Mouse (Mus musculus) CH12.LX (cell line): ENCODE data around the gene Ifit1bl1. TPM values are rescaled to one million over a fixed set of nuclear protein-coding genes. Genes with fewer than 3 reads are reported as not detected.
"Not testable (repeated sequence)": the region's sequence is repeated elsewhere in the genome, so short reads cannot be mapped to it uniquely, and the experiment has no call there.

Source experiments
- DNase-seq: peaks from one replicate; pipeline ENCODE4 v3.0.0-alpha.2; 2013; ENCODE audit errors: extremely low read depth
- H3K27ac ChIP-seq: 2 replicates; pipeline ENCODE4 v1.5.1; 2012; ENCODE audit warnings: low read depth, mild to moderate bottlenecking, control low read depth, moderate library complexity; ENCODE audit not compliant: insufficient read depth
- H3K27me3 ChIP-seq: replicated peaks from 2 replicates; pipeline ENCODE3; 2012; ENCODE audit warnings: inconsistent platforms
- H3K36me3 ChIP-seq, 2 experiments: replicated peaks in 1 of 2; 2 replicates each; pipeline versions ENCODE3 to v1.6.1; 2012; ENCODE audit warnings: inconsistent platforms in 1 of 2, low read length in 1 of 2, mild to moderate bottlenecking in 1 of 2, mixed read lengths in 1 of 2, moderate library complexity in 1 of 2; ENCODE audit not compliant: control insufficient read depth in 1 of 2, insufficient read depth in 1 of 2
- H3K4me1 ChIP-seq, 2 experiments: 2 replicates each; pipeline ENCODE4 v1.6.1; 2012; ENCODE audit warnings: inconsistent platforms in 1 of 2, moderate library complexity in 1 of 2; ENCODE audit not compliant: insufficient read depth in 2 of 2, control insufficient read depth in 1 of 2
- H3K4me2 ChIP-seq: 2 replicates; pipeline ENCODE4 v1.6.1; 2012; ENCODE audit warnings: low read depth, mild to moderate bottlenecking, control low read depth; ENCODE audit not compliant: poor library complexity, insufficient read depth, severe bottlenecking
- H3K4me3 ChIP-seq, 3 experiments: fragments of 150-350 bp in 1 of 3; sonication (generic) in 1 of 3; replicated peaks in 1 of 3; 2 replicates each; pipeline versions ENCODE3 to v1.5.1; 2011 to 2012; ENCODE audit warnings: low read depth in 2 of 3, low read length in 2 of 3, mild to moderate bottlenecking in 2 of 3, moderate library complexity in 2 of 3, control low read depth in 1 of 3, improper control_type of control experiment in 1 of 3, inconsistent platforms in 1 of 3, mixed read lengths in 1 of 3; ENCODE audit not compliant: poor library complexity in 1 of 3
- H3K79me2 ChIP-seq: replicated peaks from 2 replicates; pipeline ENCODE4 v1.6.1; 2012; ENCODE audit warnings: mild to moderate bottlenecking, moderate library complexity; ENCODE audit not compliant: control insufficient read depth, poor library complexity, insufficient read depth, severe bottlenecking; ENCODE audit errors: extremely low read depth
- H3K9ac ChIP-seq: 2 replicates; pipeline ENCODE4 v1.6.1; 2012; ENCODE audit warnings: low read depth, mild to moderate bottlenecking, control low read depth, moderate library complexity; ENCODE audit not compliant: insufficient read depth
- H3K9me3 ChIP-seq: replicated peaks from 2 replicates; pipeline ENCODE3; 2012; ENCODE audit warnings: low read length, inconsistent platforms, mixed read lengths
- CHD1 ChIP-seq: IDR thresholded peaks from 2 replicates; pipeline ENCODE4 v1.6.1; 2012; ENCODE audit warnings: low read depth, low read length, improper control_type of control experiment, inconsistent platforms
- CTCF ChIP-seq, 2 experiments: IDR thresholded peaks in 1 of 2; conservative IDR thresholded peaks in 1 of 2; 2 replicates each; pipeline ENCODE4 v1.5.1; 2011 to 2012; ENCODE audit warnings: low read depth in 2 of 2, low read length in 2 of 2, improper control_type of control experiment in 1 of 2, inconsistent platforms in 1 of 2, mild to moderate bottlenecking in 1 of 2, moderate library complexity in 1 of 2
- E2F4 ChIP-seq: IDR thresholded peaks from 2 replicates; pipeline ENCODE4 v1.6.1; 2011; ENCODE audit warnings: low read depth, low read length, improper control_type of control experiment; ENCODE audit not compliant: insufficient replicate concordance
- ETS1 ChIP-seq: conservative IDR thresholded peaks from 2 replicates; pipeline ENCODE4 v1.6.1; 2012; ENCODE audit warnings: low read depth, mild to moderate bottlenecking, inconsistent platforms, low read length, improper control_type of control experiment, moderate library complexity
- IRF4 ChIP-seq: IDR thresholded peaks from 2 replicates; pipeline ENCODE4 v1.6.1; 2014; ENCODE audit warnings: low read depth, mild to moderate bottlenecking, inconsistent platforms, low read length, improper control_type of control experiment
- MAFK ChIP-seq: IDR thresholded peaks from 2 replicates; pipeline ENCODE4 v1.6.1; 2011; ENCODE audit warnings: low read length, improper control_type of control experiment; ENCODE audit not compliant: insufficient replicate concordance
- MEF2A ChIP-seq: IDR thresholded peaks from 2 replicates; pipeline ENCODE4 v1.6.1; 2014; ENCODE audit warnings: low read depth, mild to moderate bottlenecking, inconsistent platforms, low read length, improper control_type of control experiment, borderline replicate concordance
- POLR2AphosphoS2 ChIP-seq: IDR thresholded peaks from 2 replicates; pipeline ENCODE4 v1.6.1; 2011; ENCODE audit warnings: low read depth, low read length, improper control_type of control experiment
- RAD21 ChIP-seq: IDR thresholded peaks from 2 replicates; pipeline ENCODE4 v1.6.1; 2011; ENCODE audit warnings: low read depth, mild to moderate bottlenecking, low read length, improper control_type of control experiment, moderate library complexity
- SIN3A ChIP-seq: IDR thresholded peaks from 2 replicates; pipeline ENCODE4 v1.6.1; 2012; ENCODE audit warnings: low read length, improper control_type of control experiment, inconsistent platforms
- USF2 ChIP-seq: conservative IDR thresholded peaks from 2 replicates; pipeline ENCODE4 v1.6.1; 2011; ENCODE audit warnings: low read depth, low read length, improper control_type of control experiment
- ZC3H11A ChIP-seq: IDR thresholded peaks from 2 replicates; pipeline ENCODE4 v1.6.1; 2012; ENCODE audit warnings: low read depth, mild to moderate bottlenecking, inconsistent platforms, low read length, improper control_type of control experiment
- ZKSCAN1 ChIP-seq: IDR thresholded peaks from 2 replicates; pipeline ENCODE4 v1.6.1; 2012; ENCODE audit warnings: low read depth, inconsistent platforms, low read length, improper control_type of control experiment, borderline replicate concordance
- dilution Hi-C: fragments of 300-500 bp; cut with MboI; formaldehyde crosslinking; loops from 2 replicates; pipeline ENCODE4 v1.14.3; 2020; ENCODE audit warnings: low sequenced_read_pairs; ENCODE audit not compliant: extremely low pct_unique_long_range_greater_than_20kb, extremely low pct_ligation_motif_present
- in situ Hi-C: fragments of 300-500 bp; cut with MboI; formaldehyde crosslinking; loops from 3 replicates; pipeline ENCODE4 v1.14.3; 2019; ENCODE audit warnings: low sequenced_read_pairs, low pct_ligation_motif_present, low pct_unique_long_range_greater_than_20kb, mixed read lengths
- polyA plus RNA-seq: library from polyadenylated mRNA; unstranded; fragments of >175 nt; gene quantifications from 2 replicates; pipeline ENCODE4 v1.2.1, GENCODE M21; 2012; ENCODE audit warnings: low read depth; ENCODE audit not compliant: insufficient read length
- total RNA-seq, 2 experiments: library from RNA; depleted of rRNA; stranded (reverse); fragments of 300-350 nt in 1 of 2; fragments of >200 nt in 1 of 2; gene quantifications; 2 replicates each; pipeline ENCODE4 v1.2.3; 2012 to 2014

Gene Ifit1bl1
- total and polyA plus RNA-seq, 3 experiments: 0.09 to 0.26 TPM; not detected in 1

- in situ Hi-C loops, H3K9ac ChIP-seq, DNase-seq, H3K9me3 ChIP-seq, H3K27me3 ChIP-seq, H3K36me3 ChIP-seq, H3K79me2 ChIP-seq, H3K4me1 ChIP-seq, H3K4me3 ChIP-seq, H3K4me2 ChIP-seq, dilution Hi-C loops, H3K27ac ChIP-seq: not testable (repeated sequence)
- TF ChIP-seq RAD21 (peak; percentile 20), CTCF (conservative IDR thresholded peaks at IDR 0.05 in 1 of 2, IDR thresholded peaks at IDR 0.05 in 1 of 2; ENCODE audit: low read depth in 2 of 2, low read length in 2 of 2) (peak in 1 of 2 experiments; percentile 22; a peak in 1 of 4 replicates), MAFK (peak; percentile 94)
These were observed 15.9 kb downstream of the Ifit1bl1 start for GRCm38 (mm10) chr19:34585740-34586458.

- dilution Hi-C loops, H3K79me2 ChIP-seq, H3K27me3 ChIP-seq, H3K9me3 ChIP-seq, H3K27ac ChIP-seq, H3K36me3 ChIP-seq, H3K4me2 ChIP-seq, H3K4me1 ChIP-seq, H3K4me3 ChIP-seq, DNase-seq, H3K9ac ChIP-seq, in situ Hi-C loops: not testable (repeated sequence)
These were observed 18.5 kb downstream of the Ifit1bl1 start, which contains the start of gene Ifit3 for GRCm38 (mm10) chr19:34583126-34583766. TSS of gene Ifit3 (plus strand) at chr19:34583531.

GRCm38 (mm10) chr19:34582696-34583095, 19.1 kb downstream of the Ifit1bl1 start:
- H3K27me3 ChIP-seq, H3K4me1 ChIP-seq, H3K79me2 ChIP-seq, in situ Hi-C loops, H3K9me3 ChIP-seq, H3K9ac ChIP-seq, H3K4me2 ChIP-seq, DNase-seq, H3K36me3 ChIP-seq, H3K4me3 ChIP-seq, dilution Hi-C loops, H3K27ac ChIP-seq: not testable (repeated sequence)

GRCm38 (mm10) chr19:34577121-34577520, 24.6 kb downstream of the Ifit1bl1 start:
- Histone ChIP-seq H3K9me3 (no peaks in the 10 kb centered on the region), H3K27me3 (no peaks in the 10 kb centered on the region), H3K79me2 (no peaks in the 10 kb centered on the region), H3K4me2 (no peak overlapping the region), H3K27ac (no peak overlapping the region), H3K36me3 (peaks cover 0 to 23% of the 10 kb centered on the region in 2 experiments), H3K9ac (no peak overlapping the region), H3K4me1 (no peaks in the 10 kb centered on the region), H3K4me3 (no peak overlapping the region)
- DNase-seq: no peak
- dilution Hi-C loops (no loop called here), in situ Hi-C loops (no loop called here)
- TF ChIP-seq ETS1: no peak
- no peak for TF ChIP-seq SIN3A
- TF ChIP-seq E2F4: no peak
- no peak for TF ChIP-seq CHD1
- no peak for TF ChIP-seq IRF4
- no peak for TF ChIP-seq POLR2AphosphoS2
- TF ChIP-seq USF2: no peak
- no peak for TF ChIP-seq MEF2A
- TF ChIP-seq ZC3H11A: no peak
- no peak for TF ChIP-seq ZKSCAN1
- TF ChIP-seq RAD21: no peak
